Mouse (Mus musculus) limb, embryonic 15.5 days (tissue): ENCODE results near the gene Cilp2. TPM values are rescaled to one million over a fixed set of nuclear protein-coding genes. Genes with fewer than 3 reads are reported as not detected.

Experiments used
- polyA plus RNA-seq: library from polyadenylated mRNA; unstranded; fragments of >200 nt; fragmentation: Nextera tagmentation; extraction: Ambion mirVana; gene quantifications from 2 replicates; pipeline ENCODE4 v1.2.1, GENCODE M21; 2015

Cilp2 gene
- polyA plus RNA-seq, 1 experiment from 2014 or later, result 2.9 TPM

Other genes with a start within 250 kb of the Cilp2 start
- gene Zfp964, start 233.2 kb downstream of the Cilp2 start, polyA plus RNA-seq, result 1.8 TPM in 2 replicates
- 30.3 and 30.9 TPM in 2 replicates for gene Zfp869, start 177.0 kb downstream of the Cilp2 start, polyA plus RNA-seq
- gene Zfp963, start 137.7 kb downstream of the Cilp2 start, polyA plus RNA-seq, result 7.0 and 7.2 TPM in 2 replicates
- gene Gm20422, start 112.8 kb downstream of the Cilp2 start, polyA plus RNA-seq, result 0.66 TPM in 1 of 2 replicates, not detected in the other
- gene Atp13a1, start 96.5 kb downstream of the Cilp2 start, polyA plus RNA-seq, result 48.7 and 50.0 TPM in 2 replicates
- gene Zfp866, start 96.5 kb downstream of the Cilp2 start, polyA plus RNA-seq, result 27.3 and 28.9 TPM in 2 replicates
- 10.4 and 10.8 TPM in 2 replicates for gene Gmip, start 79.0 kb downstream of the Cilp2 start, polyA plus RNA-seq
- gene Lpar2, start 65.3 kb downstream of the Cilp2 start, polyA plus RNA-seq, result 0.36 and 0.45 TPM in 2 replicates
- gene Pbx4, start 55.2 kb downstream of the Cilp2 start, polyA plus RNA-seq, result 4.3 and 4.7 TPM in 2 replicates
- 3.2 and 4.2 TPM in 2 replicates for gene Tssk6, start 14.5 kb upstream of the Cilp2 start, polyA plus RNA-seq
- 168 and 176 TPM in 2 replicates for gene Ndufa13, start 14.9 kb upstream of the Cilp2 start, polyA plus RNA-seq
- gene Yjefn3, start 15.0 kb upstream of the Cilp2 start, polyA plus RNA-seq, result 3.7 and 6.4 TPM in 2 replicates
- 36.3 and 39.7 TPM in 2 replicates for gene Gatad2a, start 108.7 kb upstream of the Cilp2 start, polyA plus RNA-seq
- gene Mau2, start 155.0 kb upstream of the Cilp2 start, polyA plus RNA-seq, result 51.4 and 54.2 TPM in 2 replicates
- 41.9 and 43.7 TPM in 2 replicates for gene Sugp1, start 155.1 kb upstream of the Cilp2 start, polyA plus RNA-seq
- gene Tm6sf2, start 185.2 kb upstream of the Cilp2 start, polyA plus RNA-seq, result 0.61 and 0.91 TPM in 2 replicates
- 0.19 and 0.24 TPM in 2 replicates for gene Hapln4, start 195.8 kb upstream of the Cilp2 start, polyA plus RNA-seq
- gene Ncan, start 233.2 kb upstream of the Cilp2 start, polyA plus RNA-seq, result 0.35 and 0.50 TPM in 2 replicates
- gene Nr2c2ap, start 243.6 kb upstream of the Cilp2 start, polyA plus RNA-seq, result 31.2 and 33.3 TPM in 2 replicates